Mouse (Mus musculus) liver, adult 2 months (tissue): Measurements from ENCODE around the gene Zfp503.

ENCODE experiments used
- CTCF ChIP-seq: fragments of 200-500 bp; IDR thresholded peaks from 2 replicates; pipeline ENCODE4 v1.5.1; 2011; ENCODE audit warnings: low read depth, low read length, control low read depth
- POLR2A ChIP-seq: fragments of 200-500 bp; IDR thresholded peaks from 2 replicates; pipeline ENCODE4 v1.6.1; 2011; ENCODE audit warnings: low read length, control low read depth; ENCODE audit not compliant: insufficient read depth; ENCODE audit errors: extremely low read depth

DNA sequence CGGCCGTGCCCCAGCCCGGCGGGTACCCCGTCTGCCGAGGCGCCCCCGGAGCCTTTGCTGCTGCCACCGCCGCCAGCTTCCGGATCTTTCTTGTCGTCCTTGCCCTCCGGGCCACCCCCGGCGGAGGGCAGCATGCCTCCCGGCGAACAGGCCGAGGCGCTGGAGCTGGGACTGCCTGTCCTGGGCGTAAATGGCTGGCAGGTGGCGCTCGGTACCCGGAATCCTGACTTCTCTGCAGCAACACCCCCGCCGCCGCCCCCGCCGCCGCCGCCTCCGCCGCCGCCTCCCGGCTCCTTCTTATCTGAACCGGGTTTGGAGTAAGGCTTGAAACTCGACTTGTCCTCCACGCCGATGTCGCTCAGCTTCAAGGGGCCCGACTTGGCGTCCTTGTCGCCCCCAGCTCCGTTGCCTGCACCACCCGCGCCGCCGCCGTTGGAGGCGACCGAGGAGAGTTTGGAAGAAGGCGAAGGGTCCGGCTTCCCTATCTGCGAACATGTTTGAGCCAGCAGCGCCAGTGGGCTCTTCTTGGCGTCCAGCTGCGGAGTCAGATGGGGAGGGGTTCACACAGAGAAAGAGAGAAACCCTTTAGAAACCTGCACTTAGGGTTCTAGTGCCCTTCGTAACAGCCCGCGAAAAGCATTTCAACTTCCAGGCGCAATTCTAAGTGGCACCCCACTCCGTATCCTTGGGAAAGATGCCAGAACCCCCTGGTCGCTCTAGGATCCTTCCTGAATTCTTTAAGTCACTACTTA lies 3.2 kb downstream of the Zfp503 start:
- peak; percentile 77 for TF ChIP-seq CTCF
- TF ChIP-seq POLR2A, result no peak
